In genomic region chr7:29681868-29682267, GRCm38 (mm10) we compare ENCODE assay signal across 14 mouse cellular contexts. TPM values are rescaled to one million over a fixed set of nuclear protein-coding genes. Genes with fewer than 3 reads are reported as not detected.
DNase-seq lines count a peak whose midpoint lies in the region; ATAC-seq and TF ChIP-seq lines count a peak whose summit lies in the region.
"Had no signal": no experiment of that assay in that cellular context is flagged by ENCODE, and none has a peak within 500 bp of the region (broad histone marks: within the 10 kb centered on the region; RNA-seq: fewer than 3 reads in every experiment).

No protein-coding gene starts in this region.

- no peaks in the 10 kb centered on the region for H3K79me2 ChIP-seq in liver, adult 2 months (ENCODE audit: control insufficient read depth, insufficient read depth, low read length)

- DNase-seq in gastrocnemius, adult 2 months: no peak
- DNase-seq in gastrocnemius, postnatal 36 days: no peak
- peak; percentile 51 for DNase-seq in liver, adult 2 months (ENCODE audit: extremely low read depth, low read depth, low spot score)
- peak; percentile 73 for DNase-seq in ES-CJ7 (ENCODE audit: low read depth, low spot score)
- peak; percentile 2 for DNase-seq in forelimb bud, embryonic 11.5 days (ENCODE audit: low read depth, low spot score)
- DNase-seq in gastrocnemius, postnatal 10 days: no peak
- DNase-seq in frontal cortex, postnatal 14 days (ENCODE audit: low spot score in 2 of 2): no peak
- DNase-seq: cerebellum, adult 11 months; gastrocnemius, postnatal 14 days; thymus, postnatal 36 days had no signal

- H3K9me3 ChIP-seq in liver, embryonic 12.5 days (replicated peaks): peaks cover 36% of the 10 kb centered on the region

- no peak overlapping the region for H3K4me3 ChIP-seq in gastrocnemius, adult 2 months
- H3K4me3 ChIP-seq in liver, adult 2 months (ENCODE audit: insufficient read depth, low read depth, low read length): no peak overlapping the region
- H3K4me3 ChIP-seq in liver, embryonic 12.5 days: no peak overlapping the region
- H3K4me3 ChIP-seq: myocyte had no signal

- no peaks in the 10 kb centered on the region for H3K27me3 ChIP-seq in liver, adult 2 months (ENCODE audit: control insufficient read depth, insufficient read depth, low read length)
- no peaks in the 10 kb centered on the region for H3K27me3 ChIP-seq in liver, embryonic 12.5 days (replicated peaks)

- peak; percentile 26; the same call in 1 of the 2 replicates for TF ChIP-seq CTCF in gastrocnemius, adult 2 months (IDR thresholded peaks at IDR 0.05)
- 0 out of 2 replicates have a peak, but pooled peaks have one; percentile 12 for TF ChIP-seq CTCF in liver, adult 2 months (IDR thresholded peaks at IDR 0.05; ENCODE audit: low read depth, low read length)

- no peaks in the 10 kb centered on the region for H3K36me3 ChIP-seq in liver, adult 2 months (ENCODE audit: control insufficient read depth, insufficient read depth, low read length)
- H3K36me3 ChIP-seq in liver, embryonic 12.5 days: no peaks in the 10 kb centered on the region

- H3K4me1 ChIP-seq in liver, adult 2 months (ENCODE audit: control insufficient read depth, insufficient read depth, low read length): no peaks in the 10 kb centered on the region
- no peaks in the 10 kb centered on the region for H3K4me1 ChIP-seq in liver, embryonic 12.5 days

- no peak for ATAC-seq in liver, embryonic 12.5 days
- ATAC-seq: hindbrain, embryonic 16.5 days had no signal

- 61% methylated on average over 3 of the region's 3 CpGs for WGBS in liver, adult 2 months
- WGBS in liver, embryonic 12.5 days (ENCODE audit: insufficient replicate concordance): 51% methylated on average over 3 of the region's 3 CpGs

- no peak for TF ChIP-seq POLR2A in liver, adult 2 months (IDR thresholded peaks at IDR 0.05; ENCODE audit: extremely low read depth, insufficient read depth, low read length)

- no peak overlapping the region for H3K27ac ChIP-seq in gastrocnemius, adult 2 months
- H3K27ac ChIP-seq in liver, adult 2 months (replicated peaks; ENCODE audit: insufficient read depth, low read depth, low read length): no peak overlapping the region
- no peak overlapping the region for H3K27ac ChIP-seq in liver, embryonic 12.5 days

- H3K4me2 ChIP-seq in liver, embryonic 12.5 days: no peak overlapping the region

- intact Hi-C loops in gastrocnemius, adult 2 months (cut with DNase I): no loop called here
- intact Hi-C loops in gastrocnemius, postnatal 36 days (cut with DNase I): no loop called here

- H3K9ac ChIP-seq in liver, adult 2 months (ENCODE audit: low read depth, low read length): no peak overlapping the region
- no peak overlapping the region for H3K9ac ChIP-seq in liver, embryonic 12.5 days

RNA-seq across cellular contexts. Expression of gene Catsperg2, which starts 45.0 kb away (rescaled TPM):
- total RNA-seq in gastrocnemius, adult 2 months (2021): not detected
- total RNA-seq in gastrocnemius, postnatal 36 days (2021): not detected
- total RNA-seq in liver, adult 2 months (2014; rRNA removed): not detected in 2 replicates
- polyA plus RNA-seq in liver, adult 2 months (2012; rRNA removed): not detected in 2 replicates
- polyA plus RNA-seq in liver, embryonic 12.5 days (2016; fragmentation: Nextera tagmentation; extraction: Ambion mirVana): not detected in 2 replicates
- total RNA-seq in gastrocnemius, postnatal 10 days (2021): not detected
- total RNA-seq: gastrocnemius, postnatal 14 days had no signal
- polyA plus RNA-seq: lung, embryonic 16.5 days had no signal

Comparison
In these comparisons a context has a peak if more than half of its experiments do, and no peak if none do; other contexts are left out.
1. DNase-seq: peak in liver, adult 2 months (single experiment), ES-CJ7 (single experiment) and forelimb bud, embryonic 11.5 days (single experiment); none in gastrocnemius, adult 2 months (single experiment), gastrocnemius, postnatal 36 days (0 of 2), gastrocnemius, postnatal 10 days (single experiment) and frontal cortex, postnatal 14 days (0 of 2).